Mouse (Mus musculus) megakaryocyte, embryonic 14.5 days (primary cell): ENCODE measurements around the gene Babam2. TPM values are rescaled to one million over a fixed set of nuclear protein-coding genes. Genes with fewer than 3 reads are reported as not detected.
A peak's percentile ranks its signal among the peaks of the same experiment; 100 is the strongest.

Source experiments
- H3K27me3 ChIP-seq: replicated peaks from 2 replicates; pipeline ENCODE3; 2012; ENCODE audit warnings: inconsistent platforms
- H3K36me3 ChIP-seq: replicated peaks from 2 replicates; pipeline ENCODE3; 2012; ENCODE audit warnings: low read length, inconsistent platforms, mixed read lengths
- H3K4me1 ChIP-seq: 2 replicates; pipeline ENCODE4 v1.6.1; 2012; ENCODE audit warnings: inconsistent platforms
- H3K4me3 ChIP-seq: replicated peaks from 2 replicates; pipeline ENCODE3; 2012; ENCODE audit warnings: moderate library complexity, mild to moderate bottlenecking, inconsistent platforms
- H3K9me3 ChIP-seq: 2 replicates; pipeline ENCODE4 v1.6.1; 2012; ENCODE audit warnings: inconsistent platforms
- FLI1 ChIP-seq: IDR thresholded peaks from 2 replicates; pipeline ENCODE4 v1.6.1; 2012; ENCODE audit warnings: low read length, inconsistent platforms, mixed read lengths
- GATA1 ChIP-seq: IDR thresholded peaks from 3 replicates; pipeline ENCODE4 v1.6.1; 2012; ENCODE audit warnings: mixed read lengths, low read length, inconsistent platforms, borderline replicate concordance
- polyA plus RNA-seq: library from polyadenylated mRNA; stranded (reverse); fragments of >175 nt; gene quantifications from 2 replicates; pipeline ENCODE4 v1.2.3, GENCODE M21; 2012; ENCODE audit warnings: low replicate concordance; ENCODE audit not compliant: insufficient read depth

Gene Babam2
- polyA plus RNA-seq, 1 experiment: 87.2 TPM

GRCm38 (mm10) chr5:31749401-31749800 is 51.9 kb downstream of the Babam2 start:
- Histone ChIP-seq H3K4me3 (no peak overlapping the region), H3K4me1 (peaks cover 51% of the 10 kb centered on the region), H3K27me3 (no peaks in the 10 kb centered on the region), H3K36me3 (no peaks in the 10 kb centered on the region), H3K9me3 (no peaks in the 10 kb centered on the region)
- TF ChIP-seq GATA1 (no peak), FLI1 (no peak)

DNA sequence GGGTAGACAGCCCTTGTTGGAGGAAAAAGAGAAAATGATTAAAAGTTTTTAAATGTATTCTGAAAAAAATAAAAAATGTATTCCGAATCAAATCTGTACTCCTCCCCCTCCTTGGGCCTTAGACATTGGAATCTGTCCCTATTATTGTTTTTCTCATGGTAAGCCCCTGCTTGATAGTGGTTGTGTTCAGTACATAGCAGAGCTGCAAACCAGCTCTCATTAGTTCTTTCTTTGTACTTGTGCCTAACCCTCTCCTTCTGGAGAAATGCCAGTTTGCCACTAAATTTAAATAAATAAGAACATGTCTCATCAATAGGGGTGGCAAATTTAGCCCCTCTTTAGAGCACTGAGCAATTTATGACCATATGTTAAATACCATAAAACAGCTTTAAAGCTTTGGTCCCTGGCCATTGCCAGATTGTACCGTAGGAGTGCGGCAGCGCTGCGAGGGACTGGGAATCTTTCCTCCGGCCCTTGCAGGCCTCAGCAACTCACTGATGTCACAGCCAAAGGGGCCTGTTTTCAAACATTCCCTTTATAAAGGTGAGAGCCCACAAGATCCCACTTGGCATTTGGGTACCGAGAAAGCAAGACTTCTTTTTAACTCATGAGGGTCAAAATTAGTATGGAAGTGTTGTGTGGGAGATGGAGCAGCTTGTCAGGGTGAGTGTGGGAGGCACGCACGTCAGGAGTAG is 52.9 kb downstream of the Babam2 start:
- no peak overlapping the region for H3K4me3 ChIP-seq
- peaks cover 3% of the 10 kb centered on the region for H3K36me3 ChIP-seq
- no peaks in the 10 kb centered on the region for H3K9me3 ChIP-seq
- no peaks in the 10 kb centered on the region for H3K27me3 ChIP-seq
- TF ChIP-seq GATA1: no peak
- no peak for TF ChIP-seq FLI1
- H3K4me1 ChIP-seq: peaks cover 60% of the 10 kb centered on the region

- Histone ChIP-seq H3K36me3 (peaks cover 5% of the 10 kb centered on the region), H3K27me3 (no peaks in the 10 kb centered on the region), H3K4me3 (no peak overlapping the region), H3K4me1 (peaks cover 57% of the 10 kb centered on the region), H3K9me3 (no peaks in the 10 kb centered on the region)
- TF ChIP-seq GATA1 (no peak), FLI1 (no peak)
Observed at GRCm38 (mm10) chr5:31750955-31751354, 53.5 kb downstream of the Babam2 start.

DNA sequence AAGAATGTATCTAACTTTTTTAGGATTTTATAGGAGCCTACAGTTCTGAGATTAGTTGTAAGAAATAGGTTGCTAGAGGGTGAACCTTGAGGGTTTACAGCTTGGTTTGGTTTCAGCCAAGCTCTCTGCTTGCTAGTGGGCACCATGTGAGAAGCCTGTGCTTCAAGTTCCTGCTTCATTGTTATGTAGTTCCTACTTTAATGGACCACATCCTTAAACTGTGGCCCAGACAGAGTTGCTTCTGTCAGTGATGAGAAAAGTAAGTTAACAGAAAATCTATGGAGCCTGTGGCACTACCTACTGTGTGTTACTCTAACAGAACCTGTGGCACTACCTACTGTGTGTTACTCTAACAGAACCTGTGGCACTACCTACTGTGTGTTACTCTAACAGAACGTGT is 57.1 kb downstream of the Babam2 start:
- peaks cover 45% of the 10 kb centered on the region for H3K4me1 ChIP-seq

GRCm38 (mm10) chr5:31755255-31755654 is 57.8 kb downstream of the Babam2 start:
- H3K36me3 ChIP-seq: peaks cover 25% of the 10 kb centered on the region
- H3K4me3 ChIP-seq: no peak overlapping the region
- peaks cover 44% of the 10 kb centered on the region for H3K4me1 ChIP-seq
- H3K27me3 ChIP-seq: no peaks in the 10 kb centered on the region
- TF ChIP-seq FLI1 (no peak), GATA1 (no peak)
- 0 out of 2 replicates have a peak, but pooled peaks cover 3% of the 10 kb centered on the region for H3K9me3 ChIP-seq

More for the DNA sequence above, 57.1 kb downstream of the Babam2 start:
- Histone ChIP-seq H3K27me3 (no peaks in the 10 kb centered on the region), H3K4me3 (no peak overlapping the region), H3K9me3 (0 out of 2 replicates have a peak, but pooled peaks cover 3% of the 10 kb centered on the region), H3K36me3 (peaks cover 21% of the 10 kb centered on the region)
- TF ChIP-seq FLI1: no peak
- TF ChIP-seq GATA1: no peak

DNA sequence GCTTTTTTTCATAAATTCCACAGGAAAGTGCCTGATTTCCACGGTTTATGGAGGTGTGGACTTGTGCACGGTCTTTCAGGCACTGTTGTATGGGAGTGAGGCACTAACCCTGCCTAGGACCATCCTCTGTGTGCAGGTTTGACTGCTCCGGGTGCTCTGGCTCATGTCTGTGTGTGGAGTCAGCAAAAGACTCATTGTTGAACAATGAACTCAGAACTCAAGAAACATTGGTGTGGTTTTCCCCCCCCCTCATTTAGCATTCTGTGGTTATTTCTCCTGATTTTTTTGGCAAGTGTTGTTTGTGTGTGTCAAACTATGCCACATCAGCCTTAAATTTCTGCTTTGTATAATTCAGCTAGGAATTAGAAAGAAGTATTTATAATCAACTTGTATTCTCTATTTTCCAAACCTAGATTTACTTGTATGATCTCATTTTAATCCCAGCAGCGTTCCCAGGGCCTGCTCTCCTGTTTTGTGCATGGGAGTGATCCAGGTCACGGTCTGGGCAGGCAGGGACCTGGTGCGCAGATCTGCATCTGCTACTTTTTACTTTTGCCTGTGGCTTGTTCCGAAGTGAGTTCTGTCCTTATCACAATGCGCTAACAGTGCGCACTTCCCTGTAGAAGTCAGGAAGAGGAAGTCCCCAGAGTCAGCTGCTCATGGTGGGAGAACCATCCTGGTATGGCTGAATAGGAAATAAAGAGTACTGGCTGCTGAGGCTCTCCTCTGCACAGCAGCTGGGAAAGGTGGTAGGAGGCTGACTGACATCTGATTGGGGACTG is 61.0 kb downstream of the Babam2 start:
- Histone ChIP-seq H3K9me3 (0 out of 2 replicates have a peak, but pooled peaks cover 3% of the 10 kb centered on the region), H3K27me3 (no peaks in the 10 kb centered on the region), H3K4me3 (no peak overlapping the region), H3K36me3 (peaks cover 43% of the 10 kb centered on the region), H3K4me1 (peaks cover 44% of the 10 kb centered on the region)
- TF ChIP-seq FLI1 (no peak), GATA1 (no peak)

DNA sequence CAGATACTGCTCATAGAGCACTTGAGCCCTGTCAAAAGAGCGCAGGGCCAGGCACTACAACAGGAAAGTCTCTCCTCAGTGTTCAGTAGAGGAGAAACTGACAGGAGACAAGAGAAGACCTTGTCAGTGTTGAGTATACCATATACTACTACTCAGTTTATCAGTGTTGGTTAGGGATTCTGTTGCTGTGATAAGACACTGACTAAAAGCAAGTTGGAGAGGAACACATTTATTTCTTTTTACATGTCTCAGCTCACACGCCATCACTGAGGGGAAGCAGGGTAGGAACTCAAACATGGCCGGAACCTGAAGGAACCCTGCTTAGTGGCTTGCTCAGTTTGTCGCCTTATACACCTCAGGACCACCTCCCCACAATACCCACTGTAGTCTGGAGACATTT is 64.4 kb downstream of the Babam2 start:
- Histone ChIP-seq H3K4me3 (no peak overlapping the region), H3K9me3 (0 out of 2 replicates have a peak, but pooled peaks cover 3% of the 10 kb centered on the region), H3K36me3 (peaks cover 36% of the 10 kb centered on the region), H3K4me1 (peaks cover 47% of the 10 kb centered on the region), H3K27me3 (no peaks in the 10 kb centered on the region)
- TF ChIP-seq FLI1: no peak
- no peak for TF ChIP-seq GATA1

GRCm38 (mm10) chr5:31762773-31763172 is 65.3 kb downstream of the Babam2 start:
- peaks cover 57% of the 10 kb centered on the region for H3K4me1 ChIP-seq
- no peaks in the 10 kb centered on the region for H3K27me3 ChIP-seq
- H3K4me3 ChIP-seq: no peak overlapping the region
- TF ChIP-seq GATA1 (no peak), FLI1 (no peak)
- peaks cover 32% of the 10 kb centered on the region for H3K36me3 ChIP-seq
- 0 out of 2 replicates have a peak, but pooled peaks cover 3% of the 10 kb centered on the region for H3K9me3 ChIP-seq

GRCm38 (mm10) chr5:31765824-31766223 is 68.3 kb downstream of the Babam2 start:
- peak overlapping the region; percentile 8 for H3K4me3 ChIP-seq
- peaks cover 67% of the 10 kb centered on the region for H3K4me1 ChIP-seq
- no peaks in the 10 kb centered on the region for H3K9me3 ChIP-seq
- TF ChIP-seq FLI1 (no peak), GATA1 (no peak)
- no peaks in the 10 kb centered on the region for H3K27me3 ChIP-seq
- peaks cover 14% of the 10 kb centered on the region for H3K36me3 ChIP-seq
